Mouse (Mus musculus): Measurements from ENCODE around the gene Rubcnl.

Gene Rubcnl

DNA sequence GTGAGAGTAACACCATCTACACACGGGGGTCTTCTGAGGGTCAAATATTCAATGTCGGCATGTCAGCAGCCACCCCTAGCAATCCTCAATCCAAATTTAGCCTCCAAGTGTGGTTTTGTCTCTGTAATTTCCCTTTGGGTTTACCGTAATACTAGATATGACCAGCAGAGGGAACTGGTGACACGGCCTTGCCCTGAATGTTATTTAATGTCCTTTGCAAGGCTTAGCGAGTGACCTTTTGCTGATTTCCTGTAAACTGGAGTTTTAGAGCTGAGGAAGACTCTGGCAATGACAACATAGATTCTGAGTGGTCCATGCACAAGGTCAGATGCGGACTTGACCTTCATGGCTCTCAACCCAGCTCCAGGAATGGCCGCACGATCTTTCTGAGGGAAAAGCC, 44.7 kb downstream of the Rubcnl start:
- in situ Hi-C loops (cut with MboI; ENCODE audit: unreplicated experiment in 2 of 2) = loop anchor here in 1 of 2 experiments (5.0 to 25.0 kb wide), 2 partner anchors 277 to 662 kb away; no protein-coding TSS in a partner anchor

DNA sequence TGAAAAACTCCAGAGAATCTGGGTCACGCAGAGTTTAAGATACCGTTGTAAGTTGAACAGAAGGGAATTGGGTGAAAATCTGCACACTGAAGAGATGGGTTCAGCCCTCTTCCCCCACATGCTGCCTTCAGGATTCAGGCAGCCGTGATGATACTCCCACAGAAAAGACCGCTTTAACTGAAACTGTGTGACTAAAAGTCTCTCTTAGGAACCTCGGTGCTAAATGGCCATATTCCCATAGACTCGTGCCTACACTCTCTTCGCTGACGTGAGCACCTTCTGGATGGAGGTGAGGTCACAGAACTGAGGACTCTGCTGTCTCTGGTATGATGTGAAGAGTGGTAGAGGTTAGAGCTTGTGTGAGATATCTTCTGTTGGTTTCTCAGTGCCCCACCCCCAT, 48.1 kb downstream of the Rubcnl start:
- in situ Hi-C loops (cut with MboI; ENCODE audit: unreplicated experiment in 2 of 2) = loop anchor here in 1 of 2 experiments (5.0 to 25.0 kb wide), 2 partner anchors 273 to 658 kb away; no protein-coding TSS in a partner anchor

DNA sequence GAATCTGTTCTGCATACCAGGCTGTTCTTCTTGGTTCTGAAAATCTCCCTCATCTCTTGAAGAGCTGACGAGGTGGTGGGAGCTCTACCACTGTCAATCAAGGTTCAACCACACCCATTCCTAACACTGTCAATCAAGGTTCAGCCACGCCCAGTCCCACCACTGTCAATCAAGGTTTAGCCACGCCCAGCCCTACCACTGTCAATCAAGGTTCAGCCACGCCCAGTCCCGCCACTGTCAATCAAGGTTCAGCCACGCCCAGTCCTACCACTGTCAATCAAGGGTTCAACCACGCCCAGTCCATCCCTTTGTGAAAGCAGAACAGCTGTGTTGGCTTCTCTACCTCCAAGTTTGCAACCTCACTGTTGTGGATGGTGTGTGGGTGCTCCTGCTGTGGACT, 48.7 kb downstream of the Rubcnl start:
- in situ Hi-C loops (cut with MboI; ENCODE audit: unreplicated experiment in 2 of 2) = loop anchor here in 1 of 2 experiments (5.0 to 25.0 kb wide), 2 partner anchors 273 to 658 kb away; no protein-coding TSS in a partner anchor

DNA sequence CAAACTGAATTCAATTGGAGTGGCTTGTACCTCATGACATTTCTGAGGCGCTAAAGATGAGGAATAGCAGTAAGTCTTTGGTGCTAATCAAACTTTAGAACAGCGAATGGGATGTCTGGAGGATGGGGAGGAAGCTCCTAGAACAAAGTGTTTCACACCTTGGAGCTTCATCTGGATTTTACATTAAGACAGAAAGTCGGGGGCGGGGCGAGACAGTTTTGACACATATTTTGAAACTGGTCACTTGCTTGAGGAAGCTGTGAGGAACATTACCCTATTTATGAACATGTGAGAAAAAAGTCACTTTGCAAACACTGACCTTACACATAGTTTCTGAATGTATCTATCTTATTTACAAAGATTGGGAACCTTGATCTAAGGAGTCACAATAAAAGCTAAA, 49.4 kb downstream of the Rubcnl start:
- in situ Hi-C loops (cut with MboI; ENCODE audit: unreplicated experiment in 2 of 2) = loop anchor here (5.0 to 25.0 kb wide), 2 partner anchors 272 to 697 kb away; no protein-coding TSS in a partner anchor

DNA sequence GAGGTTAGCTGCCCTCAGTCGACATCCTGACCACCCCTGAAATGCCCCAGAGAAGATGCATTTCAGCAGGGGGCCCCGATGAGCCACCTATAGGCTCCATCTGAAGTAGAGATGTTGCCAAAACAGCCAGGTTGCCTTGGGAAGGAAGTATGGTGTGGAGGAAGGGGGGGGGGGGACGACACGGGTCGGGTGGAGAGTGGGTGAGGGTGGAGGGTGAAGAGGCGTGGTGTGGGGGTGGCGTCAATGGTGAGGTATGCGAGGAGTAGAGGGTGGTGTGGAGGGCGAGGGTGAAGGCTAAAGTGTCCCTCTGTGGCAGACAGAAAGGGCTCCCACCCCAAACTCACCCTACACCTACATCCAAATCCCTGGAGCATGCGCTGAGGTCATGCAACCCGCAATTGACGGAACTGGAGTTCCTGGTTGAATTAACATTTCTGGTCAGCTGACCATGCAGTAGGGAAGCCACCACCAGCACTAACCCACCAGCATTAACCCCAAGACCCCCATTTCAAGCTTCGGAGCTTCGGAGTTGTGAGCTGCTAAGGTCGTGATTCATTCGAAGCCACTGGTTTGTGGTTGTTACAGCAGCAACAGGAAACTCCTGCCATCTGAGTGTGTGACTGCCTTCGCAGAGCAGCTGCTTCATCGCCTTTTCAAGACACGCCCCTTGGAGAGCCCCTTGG, 52.7 kb downstream of the Rubcnl start:
- in situ Hi-C loops (cut with MboI; ENCODE audit: unreplicated experiment in 2 of 2) = loop anchor here (5.0 to 25.0 kb wide), 2 partner anchors 269 to 694 kb away; no protein-coding TSS in a partner anchor

DNA sequence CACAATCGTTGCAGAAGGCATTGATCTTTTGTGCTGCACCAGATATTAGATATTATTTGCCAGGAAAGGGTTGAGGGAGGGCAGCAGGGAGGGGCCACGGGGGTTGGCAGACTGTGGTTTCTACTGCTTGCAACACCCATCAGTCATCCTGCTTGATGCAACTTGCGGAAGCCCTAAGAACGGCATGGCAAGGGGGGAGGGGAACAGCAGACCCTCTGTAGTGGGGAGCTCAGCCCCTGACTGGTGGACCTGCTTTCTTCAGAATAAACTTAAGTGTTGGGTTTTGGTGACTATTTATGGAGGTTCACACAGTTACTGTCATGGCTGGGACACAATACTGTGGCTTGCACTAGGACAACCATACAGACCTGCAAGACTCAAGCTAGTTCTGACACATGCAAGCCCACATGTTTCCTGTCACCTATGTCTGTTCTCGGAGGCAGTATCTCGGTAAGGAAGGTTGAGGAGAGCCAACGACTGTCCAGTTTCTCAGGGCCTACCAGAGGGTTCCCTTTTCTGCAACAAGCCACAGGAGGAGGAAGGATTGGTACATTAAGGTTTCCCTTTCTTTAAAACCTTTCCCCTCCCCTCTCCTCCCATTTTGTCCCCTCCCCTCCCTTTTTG, 53.6 kb downstream of the Rubcnl start:
- in situ Hi-C loops (cut with MboI; ENCODE audit: unreplicated experiment in 2 of 2) = loop anchor here (5.0 to 25.0 kb wide), 2 partner anchors 268 to 693 kb away; no protein-coding TSS in a partner anchor

DNA sequence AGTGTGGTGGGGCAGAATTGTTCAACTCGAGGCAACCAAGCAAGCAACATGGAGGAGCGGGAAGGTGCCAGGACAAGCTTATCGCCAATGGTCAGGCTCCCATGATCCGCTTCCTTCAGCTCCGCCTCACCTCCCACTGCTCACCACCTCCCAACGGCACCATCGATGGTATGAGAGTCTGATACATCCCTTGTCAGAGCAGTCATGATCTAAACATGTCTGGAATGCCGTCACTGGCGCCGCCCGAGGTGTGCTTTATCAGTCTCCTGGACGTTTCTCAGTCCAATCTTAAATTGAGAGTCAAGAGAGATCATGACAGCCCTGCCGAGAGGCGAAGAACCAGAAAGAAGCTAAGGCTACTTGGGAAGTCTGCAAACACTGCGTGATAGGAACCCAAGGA, 55.3 kb downstream of the Rubcnl start:
- in situ Hi-C loops (cut with MboI; ENCODE audit: unreplicated experiment in 2 of 2) = loop anchor here (5.0 to 25.0 kb wide), 3 partner anchors 126 to 266 kb away; no protein-coding TSS in a partner anchor

DNA sequence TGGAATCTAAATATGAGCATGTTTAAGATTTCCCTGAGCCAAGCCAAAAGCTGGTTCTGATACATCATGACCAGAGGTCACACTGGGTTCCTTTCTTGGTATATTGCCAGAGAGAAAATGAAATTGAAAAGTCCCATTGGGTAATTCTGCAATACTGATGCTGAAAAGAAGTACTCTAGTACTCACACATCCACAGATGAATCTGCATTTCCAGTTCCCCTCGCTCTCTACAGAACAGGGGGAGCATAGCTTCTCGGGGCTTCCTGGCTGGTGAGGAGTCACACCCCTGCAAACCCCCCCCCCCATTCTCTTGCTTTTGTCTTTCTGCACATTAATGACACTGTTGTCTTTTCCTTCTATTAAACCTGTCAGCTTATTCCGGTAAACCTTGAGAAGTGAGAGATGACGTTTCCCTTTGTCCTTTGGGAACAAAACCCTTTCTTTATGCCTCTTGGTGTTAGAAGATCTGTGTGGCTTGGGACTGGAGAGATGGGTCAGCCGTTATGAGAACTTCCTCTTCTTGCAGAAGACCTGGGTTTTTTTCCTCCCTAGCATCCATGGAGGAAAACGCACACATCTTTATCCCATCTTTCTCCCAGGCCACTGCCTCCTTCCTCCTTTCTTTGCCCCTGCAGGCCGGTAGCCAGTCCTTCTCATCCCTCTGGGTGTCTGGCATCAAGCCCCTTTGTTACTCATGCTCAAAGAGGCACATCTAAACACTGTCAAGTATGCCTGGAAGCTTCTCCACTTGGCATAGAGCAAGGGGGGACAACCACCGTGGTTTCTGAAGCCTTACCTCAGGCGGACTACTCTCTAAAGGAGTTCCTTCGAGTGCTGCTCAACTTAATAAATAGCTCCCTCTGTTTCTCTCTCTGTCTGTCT, 59.7 kb downstream of the Rubcnl start:
- in situ Hi-C loops (cut with MboI; ENCODE audit: unreplicated experiment in 2 of 2) = no loop called here

DNA sequence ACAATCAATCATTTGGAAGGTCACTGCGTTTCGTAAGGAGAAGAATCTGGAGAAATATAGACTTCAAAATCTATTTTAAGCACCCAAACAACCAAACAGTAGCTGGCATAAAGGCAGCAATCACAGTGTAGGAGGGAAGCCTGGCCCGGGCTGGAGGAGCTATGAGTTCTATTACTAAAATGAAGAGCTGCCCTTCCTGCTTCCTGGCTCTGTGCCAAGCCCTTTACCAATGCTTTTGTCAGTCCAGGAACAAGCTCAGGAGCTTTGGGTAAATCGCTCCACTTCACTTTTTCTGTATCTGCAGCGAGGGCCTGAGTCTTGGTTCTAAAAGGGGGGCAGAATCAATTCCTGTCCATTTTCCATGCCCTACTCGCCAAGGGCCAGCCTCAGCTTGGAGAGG, 62.1 kb downstream of the Rubcnl start:
- in situ Hi-C loops (cut with MboI; ENCODE audit: unreplicated experiment in 2 of 2) = no loop called here
